Mouse (Mus musculus) stomach, embryonic 16.5 days (tissue): ENCODE measurements around the gene Elp4. TPM values are rescaled to one million over a fixed set of nuclear protein-coding genes. Genes with fewer than 3 reads are reported as not detected.

ENCODE experiments used
- ATAC-seq: fragments of 200-750 bp; cut with Nextera tagmentation; 2 replicates; pipeline ENCODE4 v1.8.0; 2017; ENCODE audit warnings: moderate number of reproducible peaks, moderate TSS enrichment; ENCODE audit not compliant: insufficient read depth, low FRiP score
- H3K27ac ChIP-seq: fragments of 300-500 bp; sonication (generic); 2 replicates; pipeline ENCODE4 v1.5.1; 2014; ENCODE audit warnings: low read length
- H3K27me3 ChIP-seq: fragments of 300-500 bp; sonication (generic); 2 replicates; pipeline ENCODE4 v1.6.1; 2014; ENCODE audit warnings: low read length, control low read depth, mixed read lengths; ENCODE audit not compliant: control insufficient read depth, insufficient read depth
- H3K36me3 ChIP-seq: fragments of 300-500 bp; sonication (generic); 2 replicates; pipeline ENCODE4 v1.6.1; 2014; ENCODE audit warnings: low read length; ENCODE audit not compliant: control insufficient read depth, insufficient read depth
- H3K4me1 ChIP-seq: fragments of 300-500 bp; sonication (generic); 2 replicates; pipeline ENCODE4 v1.6.1; 2014; ENCODE audit warnings: low read length, control low read depth, mixed read lengths; ENCODE audit not compliant: control insufficient read depth, insufficient read depth
- H3K4me2 ChIP-seq: fragments of 300-500 bp; sonication (generic); 2 replicates; pipeline ENCODE4 v1.6.1; 2014; ENCODE audit warnings: low read depth, low read length, mixed read lengths
- H3K4me3 ChIP-seq: fragments of 300-500 bp; sonication (generic); replicated peaks from 2 replicates; pipeline ENCODE4 v1.5.1; 2014; ENCODE audit warnings: mild to moderate bottlenecking, low read length
- H3K9ac ChIP-seq: fragments of 300-500 bp; sonication (generic); 2 replicates; pipeline ENCODE4 v1.6.1; 2014; ENCODE audit warnings: low read length
- H3K9me3 ChIP-seq: fragments of 300-500 bp; sonication (generic); replicated peaks from 2 replicates; pipeline ENCODE4 v1.6.1; 2016; ENCODE audit warnings: low read length, control low read depth; ENCODE audit not compliant: control insufficient read depth
- WGBS: fragments of 180-500 bp; shearing (Covaris S2); extraction: QIAGEN DNeasy Blood & Tissue Kit; methylation state at CpG from one replicate; pipeline ENCODE4 v1.1.7; 2014; 5-methylcytosine and 5-hydroxymethylcytosine counted together
- polyA plus RNA-seq: library from polyadenylated mRNA; unstranded; fragments of >200 nt; fragmentation: Nextera tagmentation; extraction: Ambion mirVana; gene quantifications from 2 replicates; pipeline ENCODE4 v1.2.1, GENCODE M21; 2015

The Elp4 gene
- polyA plus RNA-seq, 1 experiment from 2014 or later = 31.1 TPM

GRCm38 (mm10) chr2:105779320-105779891, 125.0 kb downstream of the Elp4 start:
- Histone ChIP-seq H3K4me2 (no peak overlapping the region), H3K9me3 (no peaks in the 10 kb centered on the region), H3K4me1 (no peaks in the 10 kb centered on the region), H3K4me3 (no peak overlapping the region), H3K9ac (no peak overlapping the region), H3K36me3 (no peaks in the 10 kb centered on the region), H3K27ac (no peak overlapping the region), H3K27me3 (no peaks in the 10 kb centered on the region)
- ATAC-seq = no peak
- 33% methylated on average over 6 of the region's 6 CpGs for WGBS

GRCm38 (mm10) chr2:105771314-105771713, 133.1 kb downstream of the Elp4 start:
- H3K27ac ChIP-seq = no peak overlapping the region
- H3K9ac ChIP-seq = no peak overlapping the region
- no peak overlapping the region for H3K4me3 ChIP-seq
- ATAC-seq = no peak
- no peaks in the 10 kb centered on the region for H3K4me1 ChIP-seq
- no peaks in the 10 kb centered on the region for H3K36me3 ChIP-seq
- no peaks in the 10 kb centered on the region for H3K9me3 ChIP-seq
- H3K4me2 ChIP-seq = no peak overlapping the region
- WGBS = 75% methylated on average over 3 of the region's 3 CpGs
- no peaks in the 10 kb centered on the region for H3K27me3 ChIP-seq

- H3K4me3 ChIP-seq = no peak overlapping the region
- no peak overlapping the region for H3K4me2 ChIP-seq
- WGBS = 76% methylated on average over 4 of the region's 4 CpGs
- no peak for ATAC-seq
- no peaks in the 10 kb centered on the region for H3K27me3 ChIP-seq
- H3K36me3 ChIP-seq = no peaks in the 10 kb centered on the region
- H3K27ac ChIP-seq = no peak overlapping the region
- no peaks in the 10 kb centered on the region for H3K9me3 ChIP-seq
- no peak overlapping the region for H3K9ac ChIP-seq
- H3K4me1 ChIP-seq = no peaks in the 10 kb centered on the region
These were observed 134.5 kb downstream of the Elp4 start for GRCm38 (mm10) chr2:105769747-105770328.

- no peaks in the 10 kb centered on the region for H3K36me3 ChIP-seq
- H3K27me3 ChIP-seq = no peaks in the 10 kb centered on the region
- WGBS = 65% methylated on average over 1 of the region's 1 CpGs
- no peaks in the 10 kb centered on the region for H3K9me3 ChIP-seq
- no peak overlapping the region for H3K27ac ChIP-seq
- no peak overlapping the region for H3K4me3 ChIP-seq
- no peaks in the 10 kb centered on the region for H3K4me1 ChIP-seq
- no peak overlapping the region for H3K4me2 ChIP-seq
- ATAC-seq = no peak
- no peak overlapping the region for H3K9ac ChIP-seq
These were observed 150.9 kb downstream of the Elp4 start for GRCm38 (mm10) chr2:105753512-105753911.

- ATAC-seq = no peak
- Histone ChIP-seq H3K9ac (no peak overlapping the region), H3K4me3 (no peak overlapping the region), H3K9me3 (no peaks in the 10 kb centered on the region), H3K36me3 (no peaks in the 10 kb centered on the region), H3K27ac (no peak overlapping the region), H3K4me2 (no peak overlapping the region), H3K4me1 (no peaks in the 10 kb centered on the region), H3K27me3 (no peaks in the 10 kb centered on the region)
- 64% methylated on average over 5 of the region's 5 CpGs for WGBS
These were observed 155.3 kb downstream of the Elp4 start for GRCm38 (mm10) chr2:105749111-105749510.

GRCm38 (mm10) chr2:105746896-105747295, 157.5 kb downstream of the Elp4 start:
- Histone ChIP-seq H3K27ac (no peak overlapping the region), H3K36me3 (no peaks in the 10 kb centered on the region), H3K4me2 (no peak overlapping the region), H3K9ac (no peak overlapping the region), H3K4me3 (no peak overlapping the region), H3K27me3 (no peaks in the 10 kb centered on the region), H3K9me3 (no peaks in the 10 kb centered on the region), H3K4me1 (no peaks in the 10 kb centered on the region)
- 78% methylated on average over 7 of the region's 7 CpGs for WGBS
- ATAC-seq = no peak

- Histone ChIP-seq H3K9ac (no peak overlapping the region), H3K4me2 (no peak overlapping the region), H3K27ac (no peak overlapping the region), H3K4me3 (no peak overlapping the region), H3K9me3 (no peaks in the 10 kb centered on the region), H3K27me3 (no peaks in the 10 kb centered on the region), H3K36me3 (no peaks in the 10 kb centered on the region), H3K4me1 (no peaks in the 10 kb centered on the region)
- no peak for ATAC-seq
These were observed 168.2 kb downstream of the Elp4 start for GRCm38 (mm10) chr2:105736166-105736565.

GRCm38 (mm10) chr2:105730704-105731103, 173.7 kb downstream of the Elp4 start:
- 92% methylated on average over 3 of the region's 3 CpGs for WGBS
- ATAC-seq = no peak

GRCm38 (mm10) chr2:105726657-105727056, 177.7 kb downstream of the Elp4 start:
- no peak for ATAC-seq
- WGBS = 72% methylated on average over 9 of the region's 9 CpGs

More at GRCm38 (mm10) chr2:105730704-105731103, 173.7 kb downstream of the Elp4 start:
- H3K27ac ChIP-seq = no peak overlapping the region
- H3K4me3 ChIP-seq = no peak overlapping the region
- H3K9ac ChIP-seq = no peak overlapping the region
- no peaks in the 10 kb centered on the region for H3K9me3 ChIP-seq
- no peaks in the 10 kb centered on the region for H3K36me3 ChIP-seq
- no peaks in the 10 kb centered on the region for H3K27me3 ChIP-seq
- no peaks in the 10 kb centered on the region for H3K4me1 ChIP-seq
- H3K4me2 ChIP-seq = no peak overlapping the region

More at GRCm38 (mm10) chr2:105726657-105727056, 177.7 kb downstream of the Elp4 start:
- Histone ChIP-seq H3K27me3 (no peaks in the 10 kb centered on the region), H3K36me3 (no peaks in the 10 kb centered on the region), H3K4me2 (no peak overlapping the region), H3K27ac (no peak overlapping the region), H3K4me3 (no peak overlapping the region), H3K9me3 (no peaks in the 10 kb centered on the region), H3K4me1 (no peaks in the 10 kb centered on the region), H3K9ac (no peak overlapping the region)
